Mouse (Mus musculus): Measurements from ENCODE around the gene Npas3.

- TF ChIP-seq POLR2A (IDR thresholded peaks at IDR 0.05; ENCODE audit: insufficient read length, low read depth): no peak
- no peak for TF ChIP-seq TCF12 (IDR thresholded peaks at IDR 0.05; ENCODE audit: insufficient read depth, poor library complexity, severe bottlenecking)
- no peak for TF ChIP-seq POLR2AphosphoS2 (IDR thresholded peaks at IDR 0.05; ENCODE audit: insufficient read length, low read depth)
- TF ChIP-seq REST (IDR thresholded peaks at IDR 0.05; ENCODE audit: insufficient read depth, insufficient read length): no peak
These were observed 796.3 kb downstream of the Npas3 start for GRCm38 (mm10) chr12:54044606-54045334.
